Mouse (Mus musculus) urinary bladder, postnatal 36 days (tissue): ENCODE measurements around the gene Sec23ip.
A peak's percentile ranks its signal among the peaks of the same experiment; 100 is the strongest.
"Not testable (repeated sequence)": the region's sequence is repeated elsewhere in the genome, so short reads cannot be mapped to it uniquely, and the experiment has no call there.

Source experiments
- DNase-seq, 2 experiments: peaks; one replicate each; pipeline ENCODE4 v3.0.0; 2022; ENCODE audit warnings: low spot score in 2 of 2, mixed read lengths in 1 of 2

Sec23ip gene

GRCm38 (mm10) chr7:128744684-128745485, at the start of gene Sec23ip:
Sec23ip (plus strand) TSS chr7:128744943.
- DNase-seq = peak; percentile 98 to 99

GRCm38 (mm10) chr7:128699959-128700358, 44.8 kb upstream of the Sec23ip start:
- not testable (repeated sequence) for DNase-seq

GRCm38 (mm10) chr7:128705735-128706134, 39.0 kb upstream of the Sec23ip start:
- peak; percentile 50 to 53 for DNase-seq

- DNase-seq = no peak
Measured at GRCm38 (mm10) chr7:128717991-128718390, 26.8 kb upstream of the Sec23ip start.

- peak in 1 of 2 experiments; percentile 51 for DNase-seq
Measured at GRCm38 (mm10) chr7:128724761-128725160, 20.0 kb upstream of the Sec23ip start.

- no peak for DNase-seq
Measured at GRCm38 (mm10) chr7:128725189-128725588, 19.6 kb upstream of the Sec23ip start.

GRCm38 (mm10) chr7:128726999-128727398, 17.7 kb upstream of the Sec23ip start:
- DNase-seq = no peak

- no peak for DNase-seq
Measured at GRCm38 (mm10) chr7:128727701-128728100, 17.0 kb upstream of the Sec23ip start.

GRCm38 (mm10) chr7:128728738-128729137, 16.0 kb upstream of the Sec23ip start:
- DNase-seq = no peak

GRCm38 (mm10) chr7:128731585-128731984, 13.2 kb upstream of the Sec23ip start:
- no peak for DNase-seq

GRCm38 (mm10) chr7:128738041-128738440, 6.7 kb upstream of the Sec23ip start:
- no peak for DNase-seq

GRCm38 (mm10) chr7:128739116-128739461, 5.7 kb upstream of the Sec23ip start:
- DNase-seq = no peak

GRCm38 (mm10) chr7:128739462-128740277, 5.1 kb upstream of the Sec23ip start:
- peak; percentile 46 to 57 for DNase-seq

- peak; percentile 95 to 98 for DNase-seq
Measured at GRCm38 (mm10) chr7:128740334-128740733, 4.4 kb upstream of the Sec23ip start, which contains the start of gene Mcmbp. Mcmbp (minus strand) TSS chr7:128740495.

GRCm38 (mm10) chr7:128743898-128744297, 845 bp upstream of the Sec23ip start:
- DNase-seq = no peak

- no peak for DNase-seq
Measured at GRCm38 (mm10) chr7:128746151-128746550, 1.4 kb downstream of the Sec23ip start.

GRCm38 (mm10) chr7:128748758-128749157, 4.0 kb downstream of the Sec23ip start:
- DNase-seq = peak; percentile 48 to 73

GRCm38 (mm10) chr7:128750296-128750695, 5.6 kb downstream of the Sec23ip start:
- DNase-seq = no peak

GRCm38 (mm10) chr7:128752012-128752411, 7.3 kb downstream of the Sec23ip start:
- DNase-seq = no peak

- DNase-seq = no peak
Measured at GRCm38 (mm10) chr7:128755396-128755795, 10.7 kb downstream of the Sec23ip start.

GRCm38 (mm10) chr7:128758948-128759347, 14.2 kb downstream of the Sec23ip start:
- DNase-seq = no peak

- DNase-seq = no peak
Measured at GRCm38 (mm10) chr7:128766696-128767095, 22.0 kb downstream of the Sec23ip start.

- no peak for DNase-seq
Measured at GRCm38 (mm10) chr7:128777201-128777600, 32.5 kb downstream of the Sec23ip start.
